In the genomic region with DNA sequence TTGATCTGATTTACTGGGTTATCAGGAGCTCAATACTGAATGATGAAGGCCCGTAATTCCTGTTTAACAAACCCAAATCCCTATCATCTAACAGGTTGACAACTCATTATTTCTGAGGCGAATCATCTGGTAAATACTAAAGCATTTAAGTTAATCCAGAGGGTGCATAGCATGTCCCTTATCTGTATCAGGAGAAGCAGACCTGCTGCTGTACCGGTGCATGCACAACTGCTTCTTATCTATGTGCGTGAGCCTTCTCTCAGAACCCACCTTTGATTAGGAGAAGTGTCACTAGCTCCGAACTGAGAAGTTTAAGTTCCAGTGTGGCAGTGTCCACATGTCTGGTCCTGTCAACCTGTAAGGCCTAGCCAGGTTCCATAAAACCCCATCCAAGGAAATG, we compare ENCODE assay signal across 24 mouse cellular contexts.
DNase-seq lines count a peak whose midpoint lies in the region; ATAC-seq lines count a peak whose summit lies in the region.
"Had no signal": no experiment of that assay in that cellular context is flagged by ENCODE, and none has a peak within 500 bp of the region (broad histone marks: within the 10 kb centered on the region; RNA-seq: fewer than 3 reads in every experiment).

No protein-coding gene starts in this region.

- H3K27ac ChIP-seq in liver, embryonic 11.5 days (ENCODE audit: low read depth, low read length) = no peak overlapping the region
- no peak overlapping the region for H3K27ac ChIP-seq in liver, embryonic 13.5 days
- no peak overlapping the region for H3K27ac ChIP-seq in liver, embryonic 16.5 days (ENCODE audit: low read length)
- H3K27ac ChIP-seq in kidney, embryonic 15.5 days = no peak overlapping the region
- H3K27ac ChIP-seq: gastrocnemius, adult 2 months; heart, embryonic 10.5 days; heart, embryonic 13.5 days; hindbrain, embryonic 14.5 days; hindbrain, postnatal 0 days had no signal

- peak; percentile 82 for ATAC-seq in liver, embryonic 11.5 days (replicated peaks; ENCODE audit: low FRiP score)
- peak; percentile 84 for ATAC-seq in liver, embryonic 13.5 days (ENCODE audit: low read depth)
- peak; percentile 45; the same call in 1 of the 2 replicates for ATAC-seq in liver, embryonic 16.5 days (ENCODE audit: low read depth)
- no peak for ATAC-seq in kidney, embryonic 15.5 days (replicated peaks; ENCODE audit: low FRiP score)
- no peak for ATAC-seq in erythroblast, adult 5-6 weeks (replicated peaks; ENCODE audit: low FRiP score, poor library complexity, severe bottlenecking)
- ATAC-seq: CD4-positive, CD25-positive, alpha-beta regulatory T cell, adult 4 months; forebrain, embryonic 14.5 days; forebrain, postnatal 0 days; hindbrain, postnatal 0 days had no signal

- WGBS in liver, embryonic 11.5 days = 37% methylated on average over 5 of the region's 5 CpGs
- WGBS in liver, embryonic 13.5 days (ENCODE audit: insufficient replicate concordance) = 22% methylated on average over 5 of the region's 5 CpGs
- 17% methylated on average over 5 of the region's 5 CpGs for WGBS in liver, embryonic 16.5 days (ENCODE audit: insufficient replicate concordance)
- WGBS in kidney, embryonic 15.5 days = 94% methylated on average over 5 of the region's 5 CpGs

- H3K4me1 ChIP-seq in liver, embryonic 11.5 days (replicated peaks; ENCODE audit: control insufficient read depth, insufficient read depth, low read length) = peaks cover 2% of the 10 kb centered on the region; the same call in 1 of the 2 replicates
- peaks cover 12% of the 10 kb centered on the region for H3K4me1 ChIP-seq in liver, embryonic 13.5 days (replicated peaks)
- H3K4me1 ChIP-seq in liver, embryonic 16.5 days (ENCODE audit: control insufficient read depth, low read depth, low read length) = no peaks in the 10 kb centered on the region
- H3K4me1 ChIP-seq in kidney, embryonic 15.5 days = no peaks in the 10 kb centered on the region

- no peaks in the 10 kb centered on the region for H3K9me3 ChIP-seq in liver, embryonic 11.5 days (ENCODE audit: control insufficient read depth, low read length)
- H3K9me3 ChIP-seq in liver, embryonic 13.5 days (replicated peaks) = no peaks in the 10 kb centered on the region
- no peaks in the 10 kb centered on the region for H3K9me3 ChIP-seq in liver, embryonic 16.5 days (replicated peaks; ENCODE audit: control insufficient read depth, low read length)
- H3K9me3 ChIP-seq in kidney, embryonic 15.5 days (replicated peaks) = no peaks in the 10 kb centered on the region
- H3K9me3 ChIP-seq: heart, embryonic 10.5 days; heart, embryonic 13.5 days had no signal

- H3K36me3 ChIP-seq in liver, embryonic 11.5 days (ENCODE audit: control insufficient read depth, insufficient read depth, low read length) = no peaks in the 10 kb centered on the region
- H3K36me3 ChIP-seq in liver, embryonic 13.5 days = no peaks in the 10 kb centered on the region
- H3K36me3 ChIP-seq in liver, embryonic 16.5 days (ENCODE audit: control insufficient read depth, insufficient read depth) = no peaks in the 10 kb centered on the region
- no peaks in the 10 kb centered on the region for H3K36me3 ChIP-seq in kidney, embryonic 15.5 days
- H3K36me3 ChIP-seq: heart, embryonic 13.5 days had no signal

- no peak for DNase-seq in liver, embryonic 11.5 days (ENCODE audit: low spot score)
- DNase-seq in liver = no peak
- no peak for DNase-seq in liver, embryonic 13.5 days
- DNase-seq: adrenal gland, adult 8-10 months; adrenal gland, postnatal 25 days; cerebellum, adult 11-12 months; cerebellum, adult 8-10 months; cerebellum, postnatal 10 days; cerebellum, postnatal 36 days; forebrain, postnatal 0 days; gastrocnemius, adult 2 months; gastrocnemius, postnatal 14 days; heart, adult 18-20 months; heart, postnatal 14 days; heart, postnatal 4 days had no signal

- no peak overlapping the region for H3K4me3 ChIP-seq in liver, embryonic 11.5 days (ENCODE audit: low read depth, low read length)
- H3K4me3 ChIP-seq in liver, embryonic 13.5 days (replicated peaks) = no peak overlapping the region
- no peak overlapping the region for H3K4me3 ChIP-seq in liver, embryonic 16.5 days (ENCODE audit: low read depth, low read length)
- H3K4me3 ChIP-seq in kidney, embryonic 15.5 days (replicated peaks) = no peak overlapping the region
- H3K4me3 ChIP-seq: gastrocnemius, adult 2 months; heart, embryonic 10.5 days; heart, embryonic 13.5 days had no signal

- no peaks in the 10 kb centered on the region for H3K27me3 ChIP-seq in liver, embryonic 11.5 days (replicated peaks; ENCODE audit: control insufficient read depth, insufficient read depth, low read length)
- no peaks in the 10 kb centered on the region for H3K27me3 ChIP-seq in liver, embryonic 13.5 days
- no peaks in the 10 kb centered on the region for H3K27me3 ChIP-seq in liver, embryonic 16.5 days (ENCODE audit: control insufficient read depth, insufficient read depth, low read depth, low read length)
- H3K27me3 ChIP-seq in kidney, embryonic 15.5 days = no peaks in the 10 kb centered on the region
- H3K27me3 ChIP-seq: heart, embryonic 13.5 days had no signal

- H3K9ac ChIP-seq in liver, embryonic 11.5 days (ENCODE audit: low read depth, low read length) = no peak overlapping the region
- no peak overlapping the region for H3K9ac ChIP-seq in liver, embryonic 13.5 days
- no peak overlapping the region for H3K9ac ChIP-seq in liver, embryonic 16.5 days (ENCODE audit: low read depth, low read length)
- H3K9ac ChIP-seq in kidney, embryonic 15.5 days = no peak overlapping the region
- H3K9ac ChIP-seq: forebrain, postnatal 0 days; heart, embryonic 13.5 days; hindbrain, embryonic 14.5 days had no signal

- no peak overlapping the region for H3K4me2 ChIP-seq in liver, embryonic 11.5 days
- no peak overlapping the region for H3K4me2 ChIP-seq in liver, embryonic 13.5 days
- H3K4me2 ChIP-seq in liver, embryonic 16.5 days (ENCODE audit: low read depth, low read length) = no peak overlapping the region
- no peak overlapping the region for H3K4me2 ChIP-seq in kidney, embryonic 15.5 days
- H3K4me2 ChIP-seq: heart, embryonic 13.5 days; hindbrain, embryonic 14.5 days had no signal

Comparison
In these comparisons a context has a peak if more than half of its experiments do, and no peak if none do; other contexts are left out.
1. ATAC-seq: peak in liver, embryonic 11.5 days (single experiment), liver, embryonic 13.5 days (single experiment) and liver, embryonic 16.5 days (single experiment); none in kidney, embryonic 15.5 days (single experiment) and erythroblast, adult 5-6 weeks (single experiment).